Mouse (Mus musculus): ENCODE results near the gene Ormdl3.

DNA sequence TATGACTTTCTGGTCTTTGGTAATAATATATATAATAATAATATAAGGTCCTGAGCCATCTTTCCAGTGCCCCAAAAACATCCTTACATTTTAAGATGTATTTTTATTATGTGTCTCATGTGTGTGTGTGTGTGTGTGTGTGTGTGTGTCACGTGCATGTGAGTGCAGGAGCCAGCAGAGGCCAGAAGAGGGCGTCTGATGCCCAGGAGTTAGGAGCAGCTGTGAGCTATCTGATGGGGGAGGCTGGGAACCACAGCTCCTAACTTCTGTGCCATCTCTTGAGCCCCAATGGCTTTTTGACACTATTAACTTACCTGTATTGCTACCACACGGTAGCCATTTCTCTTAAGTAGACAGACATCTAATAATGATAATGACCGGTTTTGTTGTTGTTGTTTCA is 33.2 kb downstream of the Ormdl3 start:
- TF ChIP-seq CTCF (conservative IDR thresholded peaks at IDR 0.05 in 1 of 2, IDR thresholded peaks at IDR 0.05 in 1 of 2; ENCODE audit: low read depth in 2 of 2, low read length in 2 of 2) (no peak), ZC3H11A (IDR thresholded peaks at IDR 0.05; ENCODE audit: low read depth, low read length) (no peak), ZMIZ1 (IDR thresholded peaks at IDR 0.05; ENCODE audit: low read depth, low read length) (no peak), POLR2A (IDR thresholded peaks at IDR 0.05; ENCODE audit: low read depth, low read length) (no peak), NELFE (IDR thresholded peaks at IDR 0.05; ENCODE audit: low read depth, low read length) (no peak), MXI1 (IDR thresholded peaks at IDR 0.05; ENCODE audit: low read depth, low read length) (no peak), NRF1 (IDR thresholded peaks at IDR 0.05; ENCODE audit: low read depth, low read length) (no peak), ZNF384 (IDR thresholded peaks at IDR 0.05; ENCODE audit: low read depth, low read length) (no peak)
